Mouse (Mus musculus) ES-Bruce4 (cell line): ENCODE measurements around the gene Snrnp35.

Source experiments
- EP300 ChIP-seq: IDR thresholded peaks from 2 replicates; pipeline ENCODE4 v1.6.1; 2011; ENCODE audit warnings: low read depth, low read length; ENCODE audit not compliant: insufficient read depth
- POLR2A ChIP-seq: IDR thresholded peaks from one replicate; pipeline ENCODE4 v1.8.1; 2011; ENCODE audit warnings: low read length; ENCODE audit not compliant: insufficient read depth

- TF ChIP-seq POLR2A = no peak
- no peak for TF ChIP-seq EP300
Observed at GRCm38 (mm10) chr5:124510536-124511050, 27.7 kb downstream of the Snrnp35 start.
